Mouse (Mus musculus): Measurements from ENCODE around the gene Dkk3. TPM values are rescaled to one million over a fixed set of nuclear protein-coding genes. Genes with fewer than 3 reads are reported as not detected.

The Dkk3 gene
- polyA plus RNA-seq, 1 experiment from 2014 or later: 13.9 TPM

GRCm38 (mm10) chr7:112197461-112197860 is 38.6 kb upstream of the Dkk3 start:
- H3K4me1 ChIP-seq (ENCODE audit: control insufficient read depth, insufficient read depth, low read length): no peaks in the 10 kb centered on the region
- H3K9me3 ChIP-seq (ENCODE audit: control insufficient read depth, low read length): no peaks in the 10 kb centered on the region
- no peaks in the 10 kb centered on the region for H3K27me3 ChIP-seq (ENCODE audit: control insufficient read depth, insufficient read depth, low read length)
- DNase-seq (ENCODE audit: low spot score, missing footprints): no peak
- no peak overlapping the region for H3K4me3 ChIP-seq (ENCODE audit: low read depth, low read length)
- no peak overlapping the region for H3K9ac ChIP-seq (ENCODE audit: low read length)
- WGBS: 80% methylated on average over 8 of the region's 8 CpGs
- ATAC-seq (ENCODE audit: low FRiP score): no peak
- no peak overlapping the region for H3K27ac ChIP-seq (ENCODE audit: low read depth, low read length)
- no peaks in the 10 kb centered on the region for H3K36me3 ChIP-seq (ENCODE audit: control insufficient read depth, insufficient read depth, low read length)
- H3K4me2 ChIP-seq: no peak overlapping the region

DNA sequence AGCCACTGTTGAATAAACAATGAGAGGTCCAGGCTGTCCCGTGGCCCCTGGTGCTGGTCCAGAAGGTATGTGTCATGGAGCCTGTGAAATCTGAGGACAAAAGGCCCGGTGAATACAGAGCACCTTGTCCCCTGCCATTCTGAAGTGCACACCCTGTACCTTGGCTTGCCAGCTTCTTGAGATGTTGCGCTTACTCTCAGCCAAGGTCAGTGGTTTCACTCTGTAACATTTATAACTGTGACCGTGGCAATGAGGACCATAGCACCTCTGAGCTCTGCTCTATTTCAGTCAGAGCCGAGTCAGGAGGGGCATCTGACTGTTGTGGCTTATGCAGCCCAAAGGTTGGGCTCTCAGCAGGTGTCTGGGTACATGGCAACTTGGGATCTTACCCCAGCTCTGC is 35.4 kb upstream of the Dkk3 start:
- H3K27ac ChIP-seq (ENCODE audit: low read depth, low read length): no peak overlapping the region
- no peaks in the 10 kb centered on the region for H3K36me3 ChIP-seq (ENCODE audit: control insufficient read depth, insufficient read depth, low read length)
- no peak overlapping the region for H3K9ac ChIP-seq (ENCODE audit: low read length)
- no peaks in the 10 kb centered on the region for H3K4me1 ChIP-seq (ENCODE audit: control insufficient read depth, insufficient read depth, low read length)
- peak; percentile 65 for DNase-seq (ENCODE audit: low spot score, missing footprints)
- no peaks in the 10 kb centered on the region for H3K27me3 ChIP-seq (ENCODE audit: control insufficient read depth, insufficient read depth, low read length)
- H3K4me2 ChIP-seq: no peak overlapping the region
- H3K9me3 ChIP-seq (ENCODE audit: control insufficient read depth, low read length): no peaks in the 10 kb centered on the region
- no peak overlapping the region for H3K4me3 ChIP-seq (ENCODE audit: low read depth, low read length)
- WGBS: 79% methylated on average over 5 of the region's 5 CpGs
- no peak for ATAC-seq (ENCODE audit: low FRiP score)

GRCm38 (mm10) chr7:112192778-112193177 is 33.9 kb upstream of the Dkk3 start:
- Histone ChIP-seq H3K4me2 (no peak overlapping the region), H3K27me3 (ENCODE audit: control insufficient read depth, insufficient read depth, low read length) (no peaks in the 10 kb centered on the region), H3K4me1 (ENCODE audit: control insufficient read depth, insufficient read depth, low read length) (no peaks in the 10 kb centered on the region), H3K9me3 (ENCODE audit: control insufficient read depth, low read length) (no peaks in the 10 kb centered on the region), H3K36me3 (ENCODE audit: control insufficient read depth, insufficient read depth, low read length) (no peaks in the 10 kb centered on the region), H3K27ac (ENCODE audit: low read depth, low read length) (no peak overlapping the region), H3K4me3 (ENCODE audit: low read depth, low read length) (no peak overlapping the region), H3K9ac (ENCODE audit: low read length) (no peak overlapping the region)
- DNase-seq (ENCODE audit: low spot score, missing footprints): peak; percentile 57
- WGBS: 89% methylated on average over 5 of the region's 5 CpGs
- no peak for ATAC-seq (ENCODE audit: low FRiP score)

DNA sequence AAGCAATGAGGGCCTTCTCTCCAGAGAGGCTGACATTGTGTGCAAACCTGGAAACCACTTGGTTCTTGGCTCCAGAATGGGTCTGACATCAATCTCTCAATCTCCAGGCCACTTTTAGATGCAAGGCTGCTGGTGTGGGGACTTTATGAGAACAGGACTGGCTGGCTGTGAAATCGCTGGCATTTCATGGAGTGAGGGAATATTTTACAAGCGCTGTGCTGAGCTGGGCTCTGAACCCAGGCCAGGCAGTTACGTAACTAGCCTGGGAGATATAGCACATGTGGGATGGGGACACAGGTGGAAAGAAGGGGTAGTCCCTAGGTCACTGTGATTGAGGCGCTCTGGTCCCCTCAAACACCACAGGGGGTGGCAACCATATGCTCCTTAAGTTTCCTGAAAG is 33.4 kb upstream of the Dkk3 start:
- Histone ChIP-seq H3K36me3 (ENCODE audit: control insufficient read depth, insufficient read depth, low read length) (no peaks in the 10 kb centered on the region), H3K9me3 (ENCODE audit: control insufficient read depth, low read length) (no peaks in the 10 kb centered on the region), H3K27ac (ENCODE audit: low read depth, low read length) (no peak overlapping the region), H3K4me2 (no peak overlapping the region), H3K4me3 (ENCODE audit: low read depth, low read length) (no peak overlapping the region), H3K27me3 (ENCODE audit: control insufficient read depth, insufficient read depth, low read length) (no peaks in the 10 kb centered on the region), H3K4me1 (ENCODE audit: control insufficient read depth, insufficient read depth, low read length) (no peaks in the 10 kb centered on the region), H3K9ac (ENCODE audit: low read length) (no peak overlapping the region)
- ATAC-seq (ENCODE audit: low FRiP score) (no peak), DNase-seq (ENCODE audit: low spot score, missing footprints) (peak; percentile 73)
- WGBS: 85% methylated on average over 4 of the region's 4 CpGs

DNA sequence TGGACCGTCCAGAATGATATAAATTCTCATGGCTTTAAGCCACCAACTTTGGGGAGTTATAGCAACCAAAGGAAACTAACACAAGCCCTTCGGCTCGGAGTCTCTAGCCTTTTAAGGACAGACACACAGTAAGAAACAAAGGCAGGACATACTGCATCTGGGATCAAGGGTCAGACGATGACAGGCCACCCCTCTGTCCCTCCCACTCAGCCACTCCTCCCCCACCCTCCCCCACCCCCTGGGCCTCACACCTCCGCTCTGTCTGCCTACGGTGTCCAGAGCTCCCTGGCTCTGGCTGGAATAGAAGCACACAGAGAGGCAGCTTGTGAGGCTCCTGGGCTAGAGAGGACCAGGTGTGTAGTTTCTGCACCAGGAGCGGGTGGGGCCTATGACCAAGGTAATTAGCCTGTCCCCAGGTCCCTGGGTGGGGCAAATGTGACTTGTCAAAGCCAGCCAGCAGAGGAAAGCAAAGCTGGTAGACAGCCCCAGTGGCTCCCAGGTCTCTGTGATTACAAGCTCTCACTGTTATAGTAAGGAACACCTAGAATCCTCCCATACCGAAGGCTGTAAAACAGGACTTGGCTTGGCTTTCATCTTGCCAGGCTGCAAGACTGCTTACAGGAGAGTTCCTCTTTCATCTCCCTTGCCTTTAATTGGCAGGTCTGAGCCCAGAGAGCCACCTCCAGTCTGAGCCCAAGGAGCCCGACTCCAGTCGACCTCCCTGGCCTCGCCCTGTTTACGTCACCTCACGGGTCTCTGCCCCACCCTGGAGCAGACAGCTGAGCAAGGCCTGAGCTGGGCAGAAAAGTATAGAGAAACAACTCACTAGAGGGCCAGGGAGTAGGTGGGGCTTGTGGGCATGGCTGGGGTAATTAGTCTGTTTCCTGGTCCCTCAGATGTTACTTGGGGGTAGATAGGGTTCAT is 28.9 kb upstream of the Dkk3 start:
- ATAC-seq (ENCODE audit: low FRiP score) (no peak), DNase-seq (ENCODE audit: low spot score, missing footprints) (peak; percentile 59)
- no peaks in the 10 kb centered on the region for H3K27me3 ChIP-seq (ENCODE audit: control insufficient read depth, insufficient read depth, low read length)
- H3K9me3 ChIP-seq (ENCODE audit: control insufficient read depth, low read length): no peaks in the 10 kb centered on the region
- no peak overlapping the region for H3K27ac ChIP-seq (ENCODE audit: low read depth, low read length)
- H3K4me3 ChIP-seq (ENCODE audit: low read depth, low read length): no peak overlapping the region
- H3K4me1 ChIP-seq (ENCODE audit: control insufficient read depth, insufficient read depth, low read length): no peaks in the 10 kb centered on the region
- no peak overlapping the region for H3K4me2 ChIP-seq
- H3K9ac ChIP-seq (ENCODE audit: low read length): no peak overlapping the region
- WGBS: 76% methylated on average over 13 of the region's 13 CpGs
- H3K36me3 ChIP-seq (ENCODE audit: control insufficient read depth, insufficient read depth, low read length): no peaks in the 10 kb centered on the region

- Histone ChIP-seq H3K4me2 (no peak overlapping the region), H3K27ac (ENCODE audit: low read depth, low read length) (no peak overlapping the region), H3K36me3 (ENCODE audit: control insufficient read depth, insufficient read depth, low read length) (no peaks in the 10 kb centered on the region), H3K9me3 (ENCODE audit: control insufficient read depth, low read length) (no peaks in the 10 kb centered on the region), H3K4me3 (ENCODE audit: low read depth, low read length) (no peak overlapping the region), H3K4me1 (ENCODE audit: control insufficient read depth, insufficient read depth, low read length) (no peaks in the 10 kb centered on the region), H3K27me3 (ENCODE audit: control insufficient read depth, insufficient read depth, low read length) (no peaks in the 10 kb centered on the region), H3K9ac (ENCODE audit: low read length) (no peak overlapping the region)
- ATAC-seq (ENCODE audit: low FRiP score) (no peak), DNase-seq (ENCODE audit: low spot score, missing footprints) (no peak)
- 90% methylated on average over 7 of the region's 7 CpGs for WGBS
These were observed 28.0 kb upstream of the Dkk3 start for GRCm38 (mm10) chr7:112186871-112187270.

GRCm38 (mm10) chr7:112185226-112185745 is 26.4 kb upstream of the Dkk3 start:
- Histone ChIP-seq H3K4me1 (ENCODE audit: control insufficient read depth, insufficient read depth, low read length) (no peaks in the 10 kb centered on the region), H3K27ac (ENCODE audit: low read depth, low read length) (no peak overlapping the region), H3K27me3 (ENCODE audit: control insufficient read depth, insufficient read depth, low read length) (no peaks in the 10 kb centered on the region), H3K4me3 (ENCODE audit: low read depth, low read length) (no peak overlapping the region), H3K4me2 (no peak overlapping the region), H3K9ac (ENCODE audit: low read length) (no peak overlapping the region), H3K36me3 (ENCODE audit: control insufficient read depth, insufficient read depth, low read length) (no peaks in the 10 kb centered on the region), H3K9me3 (ENCODE audit: control insufficient read depth, low read length) (no peaks in the 10 kb centered on the region)
- 71% methylated on average over 9 of the region's 9 CpGs for WGBS
- no peak for ATAC-seq (ENCODE audit: low FRiP score)
- DNase-seq (ENCODE audit: low spot score, missing footprints): no peak

DNA sequence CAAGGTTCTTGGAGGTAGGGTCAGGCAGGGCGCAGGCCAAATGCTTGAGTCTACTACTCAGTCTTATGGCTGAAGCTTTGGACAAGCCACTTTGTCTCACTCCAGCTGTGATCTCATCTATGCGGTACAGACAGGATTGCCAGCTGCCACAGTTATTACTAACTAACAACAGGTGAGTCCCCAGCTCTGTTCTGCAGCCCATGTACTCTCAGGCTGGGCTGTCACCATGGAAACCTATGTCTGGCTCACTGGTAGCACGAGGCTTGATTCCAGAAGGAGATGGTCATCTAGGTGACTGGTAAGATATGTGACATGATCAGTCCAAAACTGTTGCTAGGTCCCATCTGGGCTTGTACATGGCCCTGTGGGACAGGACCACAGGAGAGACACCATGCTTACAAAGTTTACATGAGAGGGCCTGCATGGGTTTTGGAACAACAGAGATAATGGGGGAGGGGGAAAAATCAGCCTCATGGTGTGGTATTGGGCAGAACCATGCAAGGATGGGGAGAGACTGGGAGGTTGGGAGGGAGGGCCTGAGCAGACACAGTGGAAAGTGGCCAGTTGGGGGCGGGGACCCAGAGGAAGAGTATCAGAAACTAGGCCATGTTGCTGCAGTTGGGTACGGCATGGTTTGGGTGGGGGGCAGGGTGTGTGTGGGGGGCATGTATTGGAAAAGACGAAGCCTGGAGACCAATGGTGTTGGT is 25.8 kb upstream of the Dkk3 start:
- no peak for ATAC-seq (ENCODE audit: low FRiP score)
- Histone ChIP-seq H3K4me2 (no peak overlapping the region), H3K36me3 (ENCODE audit: control insufficient read depth, insufficient read depth, low read length) (no peaks in the 10 kb centered on the region), H3K27me3 (ENCODE audit: control insufficient read depth, insufficient read depth, low read length) (no peaks in the 10 kb centered on the region), H3K9me3 (ENCODE audit: control insufficient read depth, low read length) (no peaks in the 10 kb centered on the region), H3K4me1 (ENCODE audit: control insufficient read depth, insufficient read depth, low read length) (no peaks in the 10 kb centered on the region), H3K9ac (ENCODE audit: low read length) (no peak overlapping the region), H3K4me3 (ENCODE audit: low read depth, low read length) (no peak overlapping the region), H3K27ac (ENCODE audit: low read depth, low read length) (no peak overlapping the region)
- DNase-seq (ENCODE audit: low spot score, missing footprints): no peak
- WGBS: 86% methylated on average over 6 of the region's 6 CpGs

DNA sequence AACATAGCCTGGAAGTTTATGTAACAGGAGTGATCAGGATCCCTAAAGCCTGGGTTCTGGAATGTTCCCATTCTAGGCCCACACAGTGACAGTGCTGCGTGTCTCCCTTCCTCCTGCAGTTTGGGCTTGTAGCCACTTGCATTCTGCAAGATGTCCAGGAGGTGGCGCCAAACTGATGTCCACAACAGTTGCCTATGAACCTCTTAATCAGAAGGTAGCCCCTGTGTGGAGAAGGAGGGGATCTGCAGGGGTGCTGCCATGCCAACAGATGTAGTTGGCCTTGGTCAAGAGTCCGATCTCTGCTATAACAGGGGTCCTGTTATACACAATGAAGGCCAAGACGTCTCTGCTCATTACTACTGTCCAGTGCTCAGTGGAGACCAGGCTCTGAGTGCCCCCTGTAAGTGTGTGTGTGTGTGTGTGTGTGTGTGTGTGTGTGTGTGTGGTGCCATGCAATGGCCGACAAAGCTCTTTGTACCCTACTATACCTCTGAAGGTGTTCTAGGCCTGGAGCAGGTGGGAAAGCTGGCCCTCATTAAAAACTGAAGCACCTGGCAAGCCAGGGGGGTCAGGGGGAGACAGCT is 24.5 kb upstream of the Dkk3 start:
- H3K4me3 ChIP-seq (ENCODE audit: low read depth, low read length): no peak overlapping the region
- ATAC-seq (ENCODE audit: low FRiP score) (peak; percentile 71), DNase-seq (ENCODE audit: low spot score, missing footprints) (peak; percentile 99)
- WGBS: 35% methylated on average over 5 of the region's 5 CpGs
- H3K27ac ChIP-seq (ENCODE audit: low read depth, low read length): no peak overlapping the region
- H3K9ac ChIP-seq (ENCODE audit: low read length): no peak overlapping the region
- H3K4me1 ChIP-seq (ENCODE audit: control insufficient read depth, insufficient read depth, low read length): no peaks in the 10 kb centered on the region
- no peaks in the 10 kb centered on the region for H3K9me3 ChIP-seq (ENCODE audit: control insufficient read depth, low read length)
- no peaks in the 10 kb centered on the region for H3K27me3 ChIP-seq (ENCODE audit: control insufficient read depth, insufficient read depth, low read length)
- H3K36me3 ChIP-seq (ENCODE audit: control insufficient read depth, insufficient read depth, low read length): no peaks in the 10 kb centered on the region
- no peak overlapping the region for H3K4me2 ChIP-seq
